Mouse (Mus musculus) hindbrain, embryonic 15.5 days (tissue): ENCODE measurements at regions not wholly inside any gene's neighbourhood (a gene's known extent, or its start where the extent isn't known, plus 50 kb on each side); places are given as distances from the start of the nearest gene placed in this dataset.

Source experiments
- ATAC-seq: fragments of 200-750 bp; cut with Nextera tagmentation; 2 replicates; pipeline ENCODE4 v1.8.0; 2017; ENCODE audit warnings: low read depth, moderate number of reproducible peaks, moderate TSS enrichment; ENCODE audit not compliant: low FRiP score
- H3K27ac ChIP-seq: fragments of 300-500 bp; sonication (generic); replicated peaks from 2 replicates; pipeline ENCODE4 v1.5.1; 2015; ENCODE audit warnings: mild to moderate bottlenecking, inconsistent platforms
- H3K27me3 ChIP-seq: fragments of 300-500 bp; sonication (generic); 2 replicates; pipeline ENCODE4 v1.6.1; 2015; ENCODE audit warnings: control low read depth, inconsistent platforms
- H3K36me3 ChIP-seq: fragments of 300-500 bp; sonication (generic); 2 replicates; pipeline ENCODE4 v1.6.1; 2015; ENCODE audit warnings: control low read depth, inconsistent platforms
- H3K4me1 ChIP-seq: fragments of 300-500 bp; sonication (generic); replicated peaks from 2 replicates; pipeline ENCODE4 v1.6.1; 2015; ENCODE audit warnings: control low read depth, inconsistent platforms
- H3K4me2 ChIP-seq: fragments of 300-500 bp; sonication (generic); 2 replicates; pipeline ENCODE4 v1.6.1; 2015; ENCODE audit warnings: moderate library complexity, mild to moderate bottlenecking, inconsistent platforms
- H3K4me3 ChIP-seq: fragments of 300-500 bp; sonication (generic); 2 replicates; pipeline ENCODE4 v1.5.1; 2015; ENCODE audit warnings: mild to moderate bottlenecking, inconsistent platforms
- H3K9ac ChIP-seq: fragments of 300-500 bp; sonication (generic); 2 replicates; pipeline ENCODE4 v1.6.1; 2015; ENCODE audit warnings: inconsistent platforms
- H3K9me3 ChIP-seq: fragments of 300-500 bp; sonication (generic); 2 replicates; pipeline ENCODE4 v1.6.1; 2016; ENCODE audit warnings: control low read depth, inconsistent platforms
- WGBS: fragments of 180-500 bp; shearing (Covaris S2); methylation state at CpG from one replicate; pipeline ENCODE4 v1.1.7; 2015; 5-methylcytosine and 5-hydroxymethylcytosine counted together

GRCm38 (mm10) chr2:50822738-50823137, 326.2 kb downstream of the Rnd3 start:
- no peak for ATAC-seq
- Histone ChIP-seq H3K27me3 (no peaks in the 10 kb centered on the region), H3K4me3 (no peak overlapping the region), H3K9ac (no peak overlapping the region), H3K36me3 (no peaks in the 10 kb centered on the region), H3K27ac (no peak overlapping the region), H3K4me2 (no peak overlapping the region), H3K9me3 (no peaks in the 10 kb centered on the region), H3K4me1 (no peaks in the 10 kb centered on the region)

- Histone ChIP-seq H3K9me3 (no peaks in the 10 kb centered on the region), H3K4me2 (no peak overlapping the region), H3K4me3 (no peak overlapping the region), H3K4me1 (no peaks in the 10 kb centered on the region), H3K36me3 (no peaks in the 10 kb centered on the region), H3K27ac (no peak overlapping the region), H3K9ac (no peak overlapping the region), H3K27me3 (no peaks in the 10 kb centered on the region)
- 93% methylated on average over 5 of the region's 5 CpGs for WGBS
- ATAC-seq, result no peak
Observed at GRCm38 (mm10) chr2:50819305-50819665, 329.6 kb downstream of the Rnd3 start.

- ATAC-seq, result no peak
- WGBS, result 86% methylated on average over 7 of the region's 7 CpGs
Observed at GRCm38 (mm10) chr2:50818557-50819304, 330.2 kb downstream of the Rnd3 start.

DNA sequence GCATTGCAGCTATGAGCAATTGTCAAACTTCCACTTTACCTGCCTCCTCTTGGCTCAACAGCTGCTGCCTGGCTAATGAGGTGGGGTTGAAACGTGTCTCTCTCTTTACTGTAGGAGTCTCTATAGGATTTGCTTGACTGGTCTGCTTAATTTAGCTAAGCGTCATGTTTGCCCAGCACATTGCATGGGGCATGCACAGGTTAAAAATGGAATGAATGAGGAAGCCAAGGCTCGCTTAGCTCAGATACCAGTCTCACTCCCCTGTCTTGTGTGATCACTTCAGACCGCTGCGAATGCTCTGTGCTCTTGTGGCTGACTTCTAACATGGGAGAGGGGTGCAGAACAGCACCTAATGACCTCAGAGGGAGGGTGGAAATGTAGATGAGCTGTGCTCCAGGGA, 332.5 kb downstream of the Rnd3 start:
- Histone ChIP-seq H3K36me3 (no peaks in the 10 kb centered on the region), H3K27me3 (no peaks in the 10 kb centered on the region), H3K27ac (no peak overlapping the region), H3K4me3 (no peak overlapping the region), H3K9ac (no peak overlapping the region), H3K4me1 (peaks cover 8% of the 10 kb centered on the region), H3K4me2 (no peak overlapping the region), H3K9me3 (no peaks in the 10 kb centered on the region)
- no peak for ATAC-seq
- WGBS, result 66% methylated on average over 5 of the region's 5 CpGs

More at GRCm38 (mm10) chr2:50818557-50819304, 330.2 kb downstream of the Rnd3 start:
- H3K27me3 ChIP-seq, result no peaks in the 10 kb centered on the region
- no peaks in the 10 kb centered on the region for H3K36me3 ChIP-seq
- no peak overlapping the region for H3K4me2 ChIP-seq
- H3K9me3 ChIP-seq, result no peaks in the 10 kb centered on the region
- no peak overlapping the region for H3K9ac ChIP-seq
- H3K27ac ChIP-seq, result no peak overlapping the region
- no peaks in the 10 kb centered on the region for H3K4me1 ChIP-seq
- no peak overlapping the region for H3K4me3 ChIP-seq

GRCm38 (mm10) chr2:50815541-50815940, 333.4 kb downstream of the Rnd3 start:
- ATAC-seq, result no peak
- no peak overlapping the region for H3K4me3 ChIP-seq
- H3K27ac ChIP-seq, result no peak overlapping the region
- H3K9ac ChIP-seq, result no peak overlapping the region
- H3K9me3 ChIP-seq, result no peaks in the 10 kb centered on the region
- no peak overlapping the region for H3K4me2 ChIP-seq
- no peaks in the 10 kb centered on the region for H3K27me3 ChIP-seq
- H3K36me3 ChIP-seq, result no peaks in the 10 kb centered on the region
- 55% methylated on average over 3 of the region's 3 CpGs for WGBS
- peaks cover 12% of the 10 kb centered on the region for H3K4me1 ChIP-seq

- H3K9me3 ChIP-seq, result no peaks in the 10 kb centered on the region
- H3K9ac ChIP-seq, result no peak overlapping the region
- no peak overlapping the region for H3K4me2 ChIP-seq
- peaks cover 15% of the 10 kb centered on the region for H3K4me1 ChIP-seq
- H3K27me3 ChIP-seq, result no peaks in the 10 kb centered on the region
- no peak overlapping the region for H3K4me3 ChIP-seq
- no peak for ATAC-seq
- no peak overlapping the region for H3K27ac ChIP-seq
- no peaks in the 10 kb centered on the region for H3K36me3 ChIP-seq
- 89% methylated on average over 9 of the region's 9 CpGs for WGBS
Observed at GRCm38 (mm10) chr2:50813568-50814461, 335.1 kb downstream of the Rnd3 start.

GRCm38 (mm10) chr2:50812296-50812695, 336.6 kb downstream of the Rnd3 start:
- H3K4me2 ChIP-seq, result no peak overlapping the region
- H3K4me3 ChIP-seq, result no peak overlapping the region
- no peaks in the 10 kb centered on the region for H3K9me3 ChIP-seq
- no peak for ATAC-seq
- H3K4me1 ChIP-seq, result peaks cover 15% of the 10 kb centered on the region
- no peak overlapping the region for H3K27ac ChIP-seq
- no peak overlapping the region for H3K9ac ChIP-seq
- no peaks in the 10 kb centered on the region for H3K36me3 ChIP-seq
- H3K27me3 ChIP-seq, result no peaks in the 10 kb centered on the region
- 26% methylated on average over 4 of the region's 4 CpGs for WGBS

DNA sequence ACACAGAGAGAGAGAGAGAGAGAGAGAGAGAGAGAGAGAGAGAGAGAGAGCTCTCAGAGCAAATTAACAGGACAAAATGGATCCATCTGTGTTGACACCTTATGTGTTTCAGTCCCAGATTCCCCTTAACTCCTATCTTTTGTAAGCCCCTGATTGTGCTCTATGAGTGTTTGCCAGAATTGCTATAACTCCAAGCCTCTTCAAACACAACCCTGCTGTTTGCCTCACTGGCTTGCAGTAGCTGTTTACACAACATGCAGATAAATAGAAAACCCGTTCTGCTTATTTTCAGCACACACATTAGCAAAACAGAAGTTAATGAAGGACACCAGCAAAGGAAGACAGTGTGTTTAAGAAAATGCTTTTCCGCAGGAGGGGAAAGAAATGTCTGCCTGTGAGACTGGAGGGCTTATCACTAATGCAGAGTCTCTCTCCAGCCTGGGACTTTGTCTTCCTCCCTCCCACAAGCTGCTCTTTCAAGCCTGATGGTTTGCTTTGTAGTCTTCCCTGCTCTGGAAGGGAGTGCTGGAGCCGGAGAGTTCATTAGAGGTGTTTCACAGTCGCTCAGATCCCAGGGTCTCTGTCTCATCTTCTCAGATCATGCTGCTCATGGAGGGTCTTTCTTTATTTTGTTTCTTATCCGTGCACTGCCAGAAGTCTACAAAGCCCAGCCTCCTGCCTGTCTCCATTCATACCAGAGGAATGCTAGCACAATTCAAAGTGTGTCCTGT, 338.4 kb downstream of the Rnd3 start:
- Histone ChIP-seq H3K36me3 (no peaks in the 10 kb centered on the region), H3K4me2 (no peak overlapping the region; the same call in 1 of the 2 replicates), H3K27me3 (no peaks in the 10 kb centered on the region), H3K4me3 (no peak overlapping the region), H3K9ac (no peak overlapping the region), H3K27ac (peak overlapping the region; percentile 7; the same call in 1 of the 2 replicates), H3K4me1 (peaks cover 15% of the 10 kb centered on the region), H3K9me3 (no peaks in the 10 kb centered on the region)
- WGBS, result 10% methylated on average over 5 of the region's 5 CpGs
- no peak; the same call in 1 of the 2 replicates for ATAC-seq

DNA sequence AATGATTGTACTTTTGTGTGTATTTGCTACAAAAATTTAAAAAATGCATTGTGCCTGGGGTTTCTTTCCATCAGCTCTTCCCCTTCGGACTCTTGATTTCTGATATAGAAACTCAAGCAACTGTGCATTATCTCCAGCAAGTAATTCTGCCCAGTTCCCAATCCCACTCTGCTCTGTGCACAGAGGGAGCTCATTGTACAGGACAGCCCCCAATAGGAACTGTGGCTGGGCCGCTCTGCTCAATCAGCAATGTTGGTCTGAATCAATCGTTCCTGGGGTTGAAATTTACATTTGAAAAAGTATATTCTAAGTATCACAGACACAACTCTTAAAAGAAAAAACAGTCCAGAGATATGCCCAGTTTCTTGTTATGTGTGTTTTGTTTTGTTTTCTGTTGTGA, 339.1 kb downstream of the Rnd3 start:
- no peak for ATAC-seq
- H3K36me3 ChIP-seq, result no peaks in the 10 kb centered on the region
- H3K27me3 ChIP-seq, result no peaks in the 10 kb centered on the region
- 30% methylated on average over 3 of the region's 3 CpGs for WGBS
- H3K9me3 ChIP-seq, result no peaks in the 10 kb centered on the region
- peaks cover 15% of the 10 kb centered on the region for H3K4me1 ChIP-seq
- H3K9ac ChIP-seq, result no peak overlapping the region
- no peak overlapping the region for H3K4me2 ChIP-seq
- no peak overlapping the region for H3K4me3 ChIP-seq
- H3K27ac ChIP-seq, result no peak overlapping the region

- no peaks in the 10 kb centered on the region for H3K9me3 ChIP-seq
- peaks cover 13% of the 10 kb centered on the region for H3K4me1 ChIP-seq
- WGBS, result 94% methylated on average over 6 of the region's 6 CpGs
- H3K27me3 ChIP-seq, result no peaks in the 10 kb centered on the region
- no peaks in the 10 kb centered on the region for H3K36me3 ChIP-seq
- no peak for ATAC-seq
- no peak overlapping the region for H3K4me3 ChIP-seq
- H3K27ac ChIP-seq, result no peak overlapping the region
- no peak overlapping the region for H3K4me2 ChIP-seq
- no peak overlapping the region for H3K9ac ChIP-seq
Observed at GRCm38 (mm10) chr2:50807162-50807960, 341.6 kb downstream of the Rnd3 start.

DNA sequence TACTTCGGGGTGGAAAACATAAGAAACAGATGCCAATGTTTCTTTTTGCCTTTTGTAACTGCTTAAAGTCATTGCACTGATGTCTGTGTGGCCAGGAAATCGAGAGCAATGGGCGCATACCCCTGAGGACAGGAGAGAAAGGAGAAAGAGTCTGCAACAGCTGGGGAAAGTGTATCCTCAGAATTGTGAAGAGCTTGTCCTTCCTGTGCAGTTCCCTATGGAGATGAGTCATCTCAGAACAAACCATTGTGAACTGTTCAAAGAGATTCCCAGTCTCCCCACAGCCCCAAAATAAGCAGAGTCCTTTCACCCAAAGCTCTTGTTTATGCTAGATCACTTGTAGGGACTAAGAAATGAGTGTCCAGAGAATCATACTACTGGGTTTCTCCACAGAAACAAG, 343.3 kb downstream of the Rnd3 start:
- H3K4me2 ChIP-seq, result no peak overlapping the region
- H3K4me3 ChIP-seq, result no peak overlapping the region
- ATAC-seq, result no peak
- no peak overlapping the region for H3K27ac ChIP-seq
- no peaks in the 10 kb centered on the region for H3K9me3 ChIP-seq
- H3K9ac ChIP-seq, result no peak overlapping the region
- no peaks in the 10 kb centered on the region for H3K27me3 ChIP-seq
- 90% methylated on average over 3 of the region's 3 CpGs for WGBS
- H3K36me3 ChIP-seq, result no peaks in the 10 kb centered on the region
- 0 out of 2 replicates have a peak, but pooled peaks cover 4% of the 10 kb centered on the region for H3K4me1 ChIP-seq
